Mouse (Mus musculus) regulatory T cell (primary cell): ENCODE data around the gene Npvf.

Experiments
- in situ Hi-C: fragments of 300-600 bp; cut with MboI, MseI; formaldehyde crosslinking; loops from one replicate; pipeline ENCODE4 v1.15.1; 2025; ENCODE audit warnings: high pct_unique_total_duplicates

Npvf gene

GRCm38 (mm10) chr6:50654356-50654755 lies at the start of gene Npvf:
Gene Npvf, minus strand, starts transcription at chr6:50654439.
- in situ Hi-C loops, result no loop called here

GRCm38 (mm10) chr6:50689121-50689815 lies 35.0 kb upstream of the Npvf start:
- in situ Hi-C loops, result no loop called here

- in situ Hi-C loops, result no loop called here
Observed at GRCm38 (mm10) chr6:50684646-50685415, 30.6 kb upstream of the Npvf start.

GRCm38 (mm10) chr6:50681491-50681890 lies 27.3 kb upstream of the Npvf start:
- in situ Hi-C loops, result no loop called here

GRCm38 (mm10) chr6:50680224-50681215 lies 26.3 kb upstream of the Npvf start:
- in situ Hi-C loops, result no loop called here

GRCm38 (mm10) chr6:50679486-50679828 lies 25.2 kb upstream of the Npvf start:
- in situ Hi-C loops, result loop anchor here (5.0 kb wide), 2 partner anchors 138 to 258 kb away; no protein-coding TSS in a partner anchor

GRCm38 (mm10) chr6:50678826-50679485 lies 24.7 kb upstream of the Npvf start:
- in situ Hi-C loops, result loop anchor here (5.0 kb wide), 2 partner anchors 138 to 258 kb away; no protein-coding TSS in a partner anchor

- in situ Hi-C loops, result no loop called here
Observed at GRCm38 (mm10) chr6:50671191-50671590, 17.0 kb upstream of the Npvf start.

GRCm38 (mm10) chr6:50666937-50667336 lies 12.7 kb upstream of the Npvf start:
- in situ Hi-C loops, result no loop called here

GRCm38 (mm10) chr6:50665020-50665419 lies 10.8 kb upstream of the Npvf start:
- in situ Hi-C loops, result no loop called here

- in situ Hi-C loops, result no loop called here
Observed at GRCm38 (mm10) chr6:50664193-50664592, 10.0 kb upstream of the Npvf start.

- in situ Hi-C loops, result no loop called here
Observed at GRCm38 (mm10) chr6:50662925-50663583, 8.8 kb upstream of the Npvf start.

- in situ Hi-C loops, result no loop called here
Observed at GRCm38 (mm10) chr6:50661729-50662128, 7.5 kb upstream of the Npvf start.

GRCm38 (mm10) chr6:50658466-50658865 lies 4.2 kb upstream of the Npvf start:
- in situ Hi-C loops, result no loop called here

- in situ Hi-C loops, result no loop called here
Observed at GRCm38 (mm10) chr6:50658018-50658417, 3.8 kb upstream of the Npvf start.

- in situ Hi-C loops, result no loop called here
Observed at GRCm38 (mm10) chr6:50656426-50656825, 2.2 kb upstream of the Npvf start.

- in situ Hi-C loops, result no loop called here
Observed at GRCm38 (mm10) chr6:50655925-50656324, 1.7 kb upstream of the Npvf start.

- in situ Hi-C loops, result no loop called here
Observed at GRCm38 (mm10) chr6:50647656-50648055, 6.6 kb downstream of the Npvf start.

GRCm38 (mm10) chr6:50646659-50647058 lies 7.6 kb downstream of the Npvf start:
- in situ Hi-C loops, result no loop called here

- in situ Hi-C loops, result no loop called here
Observed at GRCm38 (mm10) chr6:50644701-50645100, 9.5 kb downstream of the Npvf start.

- in situ Hi-C loops, result no loop called here
Observed at GRCm38 (mm10) chr6:50641898-50642297, 12.3 kb downstream of the Npvf start.
